Mouse (Mus musculus) ovary, postnatal 10 days (tissue): ENCODE measurements around the gene Slc38a3.

ENCODE experiments used
- DNase-seq: peaks from one replicate; pipeline ENCODE4 v3.0.0; 2022; ENCODE audit warnings: low spot score

The Slc38a3 gene

DNA sequence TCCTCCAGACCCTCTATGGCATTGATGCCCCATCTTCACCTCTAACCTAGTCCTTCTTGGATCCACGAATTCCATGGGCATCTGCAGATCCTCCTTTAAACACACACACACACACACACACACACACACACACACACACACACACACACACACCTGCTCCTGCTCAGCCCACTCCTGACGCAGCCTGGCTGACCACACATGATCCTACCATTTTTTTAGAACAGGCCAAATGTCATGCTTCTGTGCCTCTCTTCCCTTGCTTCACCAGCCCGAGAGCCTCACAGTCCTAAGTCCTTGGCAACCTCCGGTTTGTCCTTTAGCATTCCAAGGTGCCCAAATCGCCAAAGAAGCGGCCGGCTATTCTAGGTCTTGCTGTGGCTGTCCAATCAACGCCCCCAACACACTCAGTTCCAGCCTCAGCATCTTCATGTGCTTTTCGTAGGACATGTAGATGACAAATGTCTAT is at the start of gene Slc38a3:
TSS of gene Slc38a3 (minus strand) at position 51 of the 466 bp plus-strand sequence.
- no peak for DNase-seq

DNA sequence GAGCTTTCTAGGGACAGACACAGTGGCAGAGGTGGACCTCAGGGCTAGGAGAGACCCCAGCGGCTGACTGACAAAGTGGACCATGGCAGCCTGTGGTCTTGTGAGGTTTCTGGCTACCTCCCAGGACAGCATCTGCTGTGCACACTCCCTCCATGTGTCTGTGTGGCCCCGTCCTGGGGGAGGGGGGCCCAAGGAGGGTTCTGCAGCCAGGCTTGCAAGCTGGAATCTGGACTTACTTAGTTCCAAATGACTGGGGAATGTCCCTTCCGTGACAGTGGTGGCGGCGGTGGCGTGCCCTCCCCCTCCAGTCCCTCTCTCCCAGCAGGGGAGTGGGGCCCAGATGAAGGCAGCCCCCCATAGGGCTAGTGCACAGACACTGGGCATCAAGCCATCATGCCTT is 47.6 kb upstream of the Slc38a3 start:
- no peak for DNase-seq

DNA sequence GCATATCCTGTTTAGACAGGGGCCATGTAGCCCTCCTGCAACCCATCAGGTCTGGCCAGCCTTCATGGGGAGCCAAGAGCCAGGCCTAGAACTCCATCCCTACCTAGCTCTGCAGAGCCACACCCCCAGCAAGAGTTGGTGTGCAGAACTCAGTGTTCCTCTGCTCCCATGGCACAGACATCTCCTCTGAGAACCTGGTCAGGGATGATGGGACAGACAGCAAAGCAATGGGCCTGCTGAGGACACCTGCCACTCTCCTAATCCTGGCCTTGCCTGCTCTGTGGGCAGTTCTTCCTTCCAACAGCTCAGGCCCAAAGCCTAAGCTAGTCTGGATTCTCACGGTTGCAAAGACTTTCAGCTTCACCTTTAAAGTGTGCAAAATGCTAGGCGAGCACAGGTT is 46.3 kb upstream of the Slc38a3 start:
- no peak for DNase-seq

DNA sequence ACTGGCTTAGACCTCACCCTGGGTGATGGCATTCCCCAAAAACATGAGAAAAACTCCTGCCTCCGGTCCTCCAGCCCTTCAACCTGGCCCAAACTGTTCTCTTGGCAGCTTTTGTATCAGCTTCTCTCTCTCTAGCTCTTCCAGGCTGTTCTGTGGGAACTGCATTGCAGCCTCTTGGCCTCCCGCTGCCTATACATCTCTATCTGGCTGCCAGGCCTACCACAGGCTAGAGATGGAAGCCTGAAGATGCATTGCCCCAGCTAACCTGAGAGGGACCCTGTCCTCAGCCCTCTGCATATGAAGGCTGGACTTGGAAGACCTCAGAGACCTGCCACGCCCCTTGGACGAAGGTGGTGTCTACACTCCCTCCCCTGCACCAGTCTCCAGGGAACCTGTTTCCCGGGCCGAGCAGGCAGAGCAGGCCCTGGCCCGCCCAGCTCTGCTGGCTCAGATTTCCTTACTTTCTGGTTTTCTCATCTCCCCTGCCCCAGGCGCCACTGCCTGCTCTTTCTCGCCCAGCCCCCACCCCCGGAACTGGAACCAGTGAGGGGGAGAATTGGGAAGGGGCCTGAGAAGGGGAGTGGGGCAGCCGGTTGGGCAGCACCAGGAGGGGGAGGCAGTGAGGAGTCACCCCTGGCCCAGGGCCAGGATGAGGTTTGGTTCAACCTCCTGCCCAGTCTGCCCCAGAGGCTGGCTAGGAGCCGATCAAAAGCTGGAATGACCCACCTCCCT is 45.1 kb upstream of the Slc38a3 start:
- DNase-seq, result peak; percentile 58

DNA sequence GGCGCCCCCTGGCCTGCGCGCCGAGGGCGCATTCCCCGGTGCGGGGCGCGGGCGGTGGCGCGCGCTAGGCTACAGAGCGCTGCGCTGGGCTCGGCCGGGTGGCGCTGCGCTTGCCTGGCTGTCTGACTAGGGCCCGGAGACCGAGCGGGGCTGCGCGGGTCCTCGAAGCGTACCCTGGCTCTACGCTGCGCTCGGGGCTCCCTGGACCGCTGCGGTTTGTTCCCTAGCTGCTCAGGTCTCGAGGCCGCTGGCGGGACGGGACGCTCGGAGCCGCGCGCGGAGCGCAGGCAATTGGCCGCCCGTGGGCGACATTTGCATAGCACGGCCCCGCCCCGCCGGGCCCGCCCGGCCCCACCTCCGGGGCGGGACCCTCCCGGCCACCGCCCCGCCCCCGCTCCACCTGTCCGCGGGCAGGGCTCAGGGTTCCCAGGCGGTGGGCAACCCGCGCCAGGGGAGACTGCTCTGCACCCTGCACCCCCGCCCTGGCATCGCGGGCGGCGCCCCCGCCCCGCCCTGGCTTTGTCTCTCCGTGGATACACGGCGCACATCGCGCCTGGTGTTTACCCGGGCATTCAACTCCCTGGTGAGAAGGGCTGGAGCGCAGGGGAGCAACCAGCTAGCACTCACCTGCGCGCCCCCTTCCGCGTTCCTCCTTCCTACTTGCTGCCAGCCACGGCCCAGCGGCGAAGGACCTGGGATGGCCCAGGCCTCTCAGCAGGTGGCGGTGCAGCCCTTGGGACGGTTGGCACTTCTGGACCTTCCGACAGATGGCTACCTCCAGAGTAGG is 40.6 kb upstream of the Slc38a3 start, which contains the start of gene Sema3f:
TSS of gene Sema3f (minus strand) at position 779 of the 787 bp plus-strand sequence.
- DNase-seq, result peak; percentile 73

DNA sequence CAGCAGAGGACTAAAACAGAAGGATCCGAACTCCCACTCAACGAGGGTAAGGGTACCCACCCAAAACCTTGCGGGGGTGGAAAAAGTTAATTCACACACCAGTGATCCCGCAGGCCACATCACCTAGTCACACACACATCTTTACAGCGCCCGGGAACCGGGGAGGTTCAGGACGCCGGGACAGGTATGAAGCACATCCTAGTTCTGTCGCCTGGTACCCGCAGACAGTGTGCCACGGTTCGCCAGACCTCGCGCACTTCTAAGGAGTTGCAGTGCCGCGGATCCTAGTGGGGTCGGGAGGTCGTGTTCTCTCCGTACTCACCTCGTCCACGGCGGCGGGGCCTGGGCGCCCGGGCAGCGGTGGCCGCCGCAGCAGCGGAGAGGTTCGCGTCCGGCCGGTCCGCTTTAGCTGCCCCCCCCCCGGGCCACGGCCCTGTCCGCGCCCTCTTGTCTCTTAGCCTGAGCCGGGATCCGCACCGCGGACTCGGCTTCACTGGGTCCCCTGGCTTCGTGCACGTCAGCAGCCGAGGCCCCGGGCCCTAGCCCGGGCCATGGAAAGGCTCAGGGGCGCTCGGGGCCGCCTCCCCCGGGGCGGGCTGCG is 39.9 kb upstream of the Slc38a3 start:
- DNase-seq, result no peak

DNA sequence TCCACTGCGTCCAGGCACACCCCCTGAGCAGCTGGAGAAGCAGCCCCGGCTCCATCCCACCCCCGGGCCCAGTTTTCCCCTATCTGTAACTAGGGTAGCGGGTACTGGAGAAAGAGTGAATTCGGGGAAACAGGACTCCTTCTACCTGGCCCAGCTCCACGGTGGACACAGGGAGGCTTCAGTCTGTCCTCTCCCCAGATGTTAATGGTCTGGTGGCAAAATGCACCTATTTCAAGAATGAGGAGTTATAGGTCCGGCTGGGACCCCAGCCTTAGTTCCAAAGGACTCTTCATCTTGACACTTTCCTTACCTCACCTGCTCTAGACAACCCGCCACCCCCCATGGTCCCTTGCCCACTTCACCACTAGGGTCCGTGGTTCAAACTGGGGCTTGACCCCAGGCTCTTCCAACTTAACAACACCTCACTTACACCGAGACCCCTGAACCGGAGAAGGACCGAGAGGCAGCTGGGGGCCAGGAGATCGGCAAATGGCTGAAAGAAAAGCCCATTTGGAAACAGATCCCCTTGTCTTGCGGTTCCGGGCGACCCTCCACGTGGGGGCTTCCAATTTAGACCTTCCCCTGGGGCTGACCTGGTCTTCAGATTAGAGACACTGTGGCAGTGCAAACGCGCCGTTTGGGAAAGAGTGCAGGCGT is 39.2 kb upstream of the Slc38a3 start:
- no peak for DNase-seq

DNA sequence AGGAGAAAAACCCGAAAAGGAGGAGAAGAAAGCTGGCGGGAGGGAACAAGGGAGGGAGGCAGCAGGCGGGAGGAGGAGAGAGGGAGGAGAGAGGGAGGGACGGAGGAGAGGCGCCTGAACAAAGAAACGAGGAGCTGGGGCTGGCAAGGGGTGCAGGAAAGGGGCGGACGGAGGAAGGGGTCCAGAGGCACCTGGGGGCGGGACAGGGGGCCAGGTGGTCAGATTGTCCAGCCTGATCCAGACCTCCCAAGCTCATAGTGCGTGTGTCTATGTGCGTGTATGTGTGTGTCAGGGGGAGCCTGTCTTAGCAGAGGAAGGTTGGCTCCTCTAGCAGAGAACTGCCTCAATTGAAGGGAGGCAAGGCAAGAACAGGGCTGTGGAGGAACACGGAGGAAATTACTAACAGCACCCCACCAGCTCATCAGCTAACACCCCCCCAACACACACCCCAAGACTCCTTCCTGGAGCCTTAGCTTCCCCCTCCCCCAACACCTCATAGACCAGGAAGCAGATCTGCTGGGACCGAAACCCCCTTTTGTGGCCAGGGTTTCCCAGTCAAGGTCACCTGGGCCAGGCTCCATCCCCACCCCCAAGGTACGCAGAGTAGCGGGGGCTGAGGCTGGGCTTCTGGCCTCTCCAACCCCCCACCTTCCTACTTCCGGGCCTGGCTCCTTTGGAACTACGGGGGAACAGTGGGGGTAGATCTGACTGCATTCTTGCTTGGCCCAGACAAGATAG is 38.5 kb upstream of the Slc38a3 start:
- DNase-seq, result no peak

DNA sequence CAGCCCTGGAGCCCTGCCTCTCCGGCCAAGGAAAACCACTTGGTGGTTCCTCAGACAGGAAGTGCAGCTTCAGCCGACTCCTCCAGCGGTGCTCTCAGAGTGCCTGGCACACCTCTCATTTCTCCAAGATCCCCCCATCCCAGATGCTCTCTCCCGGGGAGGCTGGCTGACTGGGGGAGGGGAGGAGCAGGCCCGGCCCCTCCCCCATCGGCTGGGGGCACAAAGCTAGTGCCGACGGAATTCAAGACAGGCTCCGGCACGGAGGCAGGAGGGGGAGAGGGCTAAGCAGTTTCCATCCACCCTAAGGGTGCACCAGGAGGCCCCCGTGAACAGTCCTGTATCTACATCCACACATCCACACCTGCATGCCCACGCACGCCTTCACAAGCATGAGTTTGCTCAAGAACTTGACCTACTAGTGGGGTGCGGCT is 37.5 kb upstream of the Slc38a3 start:
- no peak for DNase-seq

DNA sequence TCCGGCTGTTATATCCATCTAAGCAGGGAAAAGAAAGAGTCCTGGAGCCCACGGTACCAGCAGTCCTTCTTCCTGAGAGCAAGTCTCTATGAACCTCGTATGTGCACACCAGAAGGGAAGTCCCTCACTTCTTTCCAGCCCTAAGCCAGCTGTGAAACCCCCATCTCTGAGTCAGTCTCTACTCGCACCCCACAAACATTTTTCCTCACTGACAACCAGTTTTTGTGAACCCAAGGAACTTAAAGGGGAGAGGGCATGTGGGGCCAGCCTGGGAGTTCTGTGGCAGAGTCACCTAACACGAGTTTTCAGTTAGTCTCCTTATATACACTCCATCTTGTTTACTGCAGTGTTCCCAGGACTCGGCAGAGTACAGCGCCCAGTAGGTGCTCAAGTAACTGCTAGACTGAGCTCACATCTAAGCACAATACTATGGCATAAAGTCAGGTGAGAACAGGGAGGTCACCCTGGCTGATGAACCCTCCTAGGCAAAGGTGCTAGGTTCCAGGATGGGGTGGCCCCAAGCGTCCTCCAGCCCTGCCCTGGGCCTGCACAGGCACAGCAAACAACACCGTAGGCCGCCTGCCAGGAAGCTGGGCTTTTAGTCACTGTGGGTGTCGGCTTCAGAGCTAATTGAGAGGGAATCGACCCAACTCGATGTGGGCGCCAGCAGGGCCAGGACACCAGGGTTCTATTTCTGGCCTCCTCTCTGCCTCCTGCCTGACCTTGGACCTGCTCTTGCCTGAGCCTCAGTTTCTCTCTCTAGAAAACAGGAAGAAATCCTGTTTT is 34.2 kb upstream of the Slc38a3 start:
- DNase-seq, result no peak

DNA sequence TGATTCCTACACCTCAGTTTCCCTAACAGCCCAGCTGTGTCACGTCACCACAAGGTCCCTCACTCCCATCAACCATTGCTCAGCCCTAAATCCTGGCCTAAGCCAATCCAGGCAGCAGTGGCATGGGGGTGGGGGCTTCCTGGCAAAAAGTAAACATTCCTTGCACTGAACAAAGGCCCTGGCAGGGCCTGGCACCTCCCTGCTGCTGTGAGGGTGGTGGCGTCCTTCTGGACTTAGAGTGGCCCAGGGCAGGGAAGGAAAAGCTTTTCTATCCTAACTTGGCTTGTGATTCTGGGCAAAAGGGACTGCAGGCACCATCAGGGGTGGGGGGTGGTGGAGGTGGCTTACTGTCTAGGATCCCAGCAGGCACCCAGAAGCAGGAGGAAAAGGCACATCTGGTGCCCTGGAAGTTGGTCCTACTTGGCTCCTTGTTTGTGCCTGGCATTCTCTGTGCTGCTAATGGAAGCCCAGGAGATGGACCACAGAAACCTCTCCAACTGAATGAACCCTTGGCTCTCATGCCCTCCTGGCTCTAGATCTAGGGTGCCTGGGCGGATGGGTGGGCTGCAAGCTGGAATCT is 33.4 kb upstream of the Slc38a3 start:
- no peak for DNase-seq

DNA sequence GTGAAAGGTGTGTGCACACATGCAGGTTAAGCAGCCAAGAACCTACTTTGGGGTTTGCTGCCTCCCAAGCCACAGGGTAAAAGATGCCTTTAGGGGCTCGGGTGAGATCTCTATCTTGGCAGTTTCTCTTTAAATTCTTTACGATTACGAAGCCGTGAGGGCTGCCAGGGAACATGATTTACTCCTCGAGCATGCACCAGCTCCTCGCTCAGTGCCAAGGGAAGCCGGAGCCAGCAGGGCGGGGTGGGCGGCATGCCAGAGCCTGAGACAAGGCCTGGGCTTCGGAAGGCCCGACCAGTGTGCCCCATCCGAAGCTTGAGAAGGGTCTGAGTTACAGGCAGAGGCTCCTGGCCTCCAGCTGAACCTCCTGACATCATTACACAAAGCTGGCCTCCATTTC is 32.3 kb upstream of the Slc38a3 start:
- peak; percentile 74 for DNase-seq

DNA sequence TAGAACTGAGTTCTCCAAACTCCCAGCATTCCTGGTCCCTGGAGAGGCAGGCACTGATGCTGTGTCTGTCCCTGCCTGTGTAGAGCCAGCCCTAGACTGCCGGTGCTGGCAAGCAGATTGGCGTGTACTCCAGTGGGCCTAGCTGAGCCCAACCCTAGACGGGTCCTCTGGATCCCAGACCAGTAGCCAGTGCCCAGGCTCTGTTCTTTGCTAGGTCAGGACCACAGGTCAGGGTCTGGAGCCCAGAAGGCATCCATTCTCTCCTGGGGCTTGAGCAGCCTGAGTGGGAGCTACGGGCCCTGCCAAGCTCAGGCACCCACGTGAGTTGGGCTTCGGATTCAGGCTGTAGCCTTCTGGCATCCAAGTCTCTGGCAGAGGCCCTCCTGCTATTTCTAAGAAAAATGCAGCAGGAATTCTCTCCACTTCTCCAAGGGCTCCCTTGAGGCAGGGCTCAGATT is 30.8 kb upstream of the Slc38a3 start:
- no peak for DNase-seq

DNA sequence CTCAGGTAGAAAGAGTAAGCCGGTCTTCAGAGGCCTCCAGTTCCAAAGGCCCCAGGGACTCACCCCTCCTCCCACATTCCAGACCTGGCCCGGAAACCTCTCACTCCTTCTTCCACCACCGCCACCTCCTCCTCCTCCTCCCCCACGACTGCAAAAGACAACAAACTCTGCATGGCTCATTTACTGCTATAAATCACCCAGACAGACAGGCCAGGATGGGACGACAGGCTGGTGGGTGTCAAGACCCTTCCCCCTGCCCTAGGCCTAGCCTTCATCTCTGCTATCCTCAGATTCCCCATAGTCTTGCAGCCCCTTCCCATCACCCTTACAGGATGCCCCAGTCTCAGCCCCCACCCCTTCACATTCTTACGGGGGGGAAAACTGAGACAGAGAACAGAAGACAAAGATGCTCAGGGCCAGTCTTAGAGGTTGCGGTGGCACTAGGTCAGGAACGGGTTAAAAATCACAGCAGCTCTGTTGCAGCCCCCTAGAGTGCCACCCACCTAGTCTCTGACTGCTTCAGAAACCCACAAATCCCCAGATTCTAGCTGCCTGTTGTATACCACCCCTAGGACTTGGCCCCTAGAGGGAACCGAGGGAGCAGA is 30.1 kb upstream of the Slc38a3 start:
- DNase-seq, result no peak

DNA sequence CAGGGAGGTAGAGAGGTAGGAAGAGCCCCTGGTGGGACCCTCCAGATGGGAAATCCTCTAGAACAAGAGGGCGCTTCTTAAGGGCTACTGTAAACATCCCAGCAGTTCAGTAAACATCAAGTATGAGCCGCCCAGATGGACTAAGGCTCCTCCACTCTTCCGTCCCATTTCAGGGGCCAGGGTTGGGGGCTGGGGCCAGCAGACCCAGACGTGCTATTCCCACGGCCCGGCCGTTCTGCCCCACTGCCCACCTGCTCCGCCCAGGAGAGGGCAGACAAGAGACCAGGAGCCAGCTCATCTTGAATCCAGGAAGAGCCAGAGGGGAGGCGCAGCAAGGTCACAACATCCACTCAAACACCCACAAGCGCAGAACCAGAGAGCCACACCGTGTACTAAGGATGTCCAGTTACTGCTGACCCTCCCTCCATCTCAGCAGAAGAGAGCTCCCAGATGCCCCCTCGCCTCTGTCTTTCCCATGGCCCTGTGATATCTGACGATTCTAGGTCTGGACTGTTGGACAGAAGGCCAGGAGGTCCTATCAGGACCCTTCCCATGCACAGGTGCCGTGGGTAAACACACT is 29.4 kb upstream of the Slc38a3 start:
- DNase-seq, result no peak

DNA sequence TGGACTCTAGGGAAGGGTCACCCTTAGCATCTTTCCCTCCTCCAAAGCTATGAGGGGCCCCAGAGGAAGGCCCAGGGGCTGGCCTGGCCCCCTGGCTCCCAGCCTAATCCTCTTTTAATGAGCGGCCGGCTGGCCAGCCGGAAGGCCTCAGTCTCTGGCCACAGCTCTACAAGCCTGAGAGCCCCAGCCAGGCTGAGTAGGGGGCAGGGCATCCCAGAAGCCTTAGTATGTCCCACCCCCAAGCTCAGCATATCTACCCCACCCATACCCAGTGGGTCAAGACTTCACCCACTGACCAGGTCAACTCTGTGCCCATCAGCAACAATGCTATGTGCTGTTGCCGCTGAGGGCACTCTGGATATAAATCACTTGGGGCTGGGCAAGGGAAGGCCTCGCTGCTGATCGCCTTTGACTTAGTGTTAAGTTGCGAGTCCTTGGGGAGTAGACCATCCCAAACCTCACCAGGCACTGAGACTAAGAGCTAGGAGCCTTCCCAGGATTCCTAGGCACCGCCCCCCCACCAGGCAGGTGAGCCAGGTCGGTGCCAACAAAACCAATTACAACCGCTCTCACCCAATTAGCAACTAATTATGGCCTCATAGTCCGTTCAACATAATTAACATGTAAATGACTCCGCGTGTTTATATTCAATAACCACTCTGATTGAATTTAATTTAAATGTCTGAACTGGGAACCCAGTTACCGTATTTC is 28.6 kb upstream of the Slc38a3 start:
- no peak for DNase-seq

DNA sequence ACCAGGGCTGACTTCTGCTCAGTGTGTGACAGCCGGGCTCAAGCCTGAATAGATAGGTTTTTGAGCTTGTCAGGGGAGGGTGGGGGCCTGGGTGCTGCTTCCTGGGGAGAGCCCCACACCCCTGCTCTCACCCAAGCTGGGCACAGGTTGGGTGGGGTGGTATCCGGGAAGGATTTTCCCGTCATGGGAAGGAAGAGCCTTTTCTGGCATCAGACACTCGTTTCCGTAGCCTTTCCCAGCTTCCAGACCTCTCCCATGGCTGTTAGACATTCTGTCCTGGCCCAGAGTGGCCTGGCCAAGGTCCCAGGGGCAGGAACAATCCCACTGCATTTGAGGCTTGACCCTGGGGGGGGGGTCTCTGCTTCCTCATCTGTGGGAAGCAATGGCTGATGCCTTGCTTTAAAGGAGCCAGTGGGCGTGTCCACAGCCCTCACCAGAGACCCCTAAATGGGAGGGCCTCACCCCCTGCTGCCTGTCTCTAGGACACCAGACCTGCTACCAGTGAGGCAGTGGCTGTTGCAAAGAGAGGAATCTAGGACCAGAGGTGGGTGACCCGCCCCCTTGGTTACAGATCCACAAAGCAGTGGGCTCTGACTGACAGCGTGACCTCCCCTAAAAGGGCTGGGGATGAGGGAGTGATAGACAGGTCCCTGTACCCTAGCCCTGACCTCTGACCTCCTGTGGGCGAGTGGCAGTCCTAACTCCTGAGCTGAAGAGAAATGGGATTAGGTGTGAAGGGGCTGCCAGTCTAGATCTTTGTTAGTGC is 27.7 kb upstream of the Slc38a3 start:
- DNase-seq, result no peak

DNA sequence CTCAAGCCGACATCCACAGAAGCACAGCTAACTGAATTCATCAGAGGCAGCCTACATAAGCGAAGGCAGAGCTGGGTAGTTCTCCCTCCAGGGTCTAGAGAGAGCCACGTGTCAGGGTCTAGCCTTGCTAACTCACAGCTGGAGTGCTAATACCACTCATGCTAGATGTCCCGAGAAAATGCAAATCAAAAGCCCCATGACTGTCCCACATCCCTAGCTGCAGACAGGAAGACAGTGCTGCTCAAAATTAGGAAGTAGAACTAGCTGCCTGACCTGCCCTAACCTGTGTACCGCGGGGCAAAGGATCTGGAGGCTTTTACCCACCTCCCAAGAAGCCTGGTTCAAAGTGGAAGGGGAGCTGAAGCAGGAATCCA is 26.8 kb upstream of the Slc38a3 start:
- no peak for DNase-seq
